ENCODE assay signal across 10 mouse cellular contexts in genomic region chr10:80321670-80322581, GRCm38 (mm10). TPM values are rescaled to one million over a fixed set of nuclear protein-coding genes. Genes with fewer than 3 reads are reported as not detected.
DNase-seq lines count a peak whose midpoint lies in the region; ATAC-seq and TF ChIP-seq lines count a peak whose summit lies in the region.
"Had no signal": no experiment of that assay in that cellular context is flagged by ENCODE, and none has a peak within 500 bp of the region (broad histone marks: within the 10 kb centered on the region; RNA-seq: fewer than 3 reads in every experiment).

No protein-coding gene starts in this region.

- H3K9ac ChIP-seq in kidney, embryonic 16.5 days (replicated peaks; ENCODE audit: low read length) = no peak overlapping the region
- H3K9ac ChIP-seq in intestine, embryonic 15.5 days = peak overlapping the region; percentile 51
- H3K9ac ChIP-seq in midbrain, postnatal 0 days (replicated peaks; ENCODE audit: low read length, poor library complexity, severe bottlenecking) = no peak overlapping the region

- no peak overlapping the region for H3K27ac ChIP-seq in kidney, embryonic 16.5 days (ENCODE audit: low read length)
- no peak overlapping the region for H3K27ac ChIP-seq in intestine, embryonic 15.5 days
- H3K27ac ChIP-seq in midbrain, postnatal 0 days (ENCODE audit: low read depth, low read length) = no peak overlapping the region

- H3K27me3 ChIP-seq in kidney, embryonic 16.5 days (ENCODE audit: insufficient read depth, low read length) = peaks cover 7% of the 10 kb centered on the region; the same call in 1 of the 2 replicates
- H3K27me3 ChIP-seq in intestine, embryonic 15.5 days (replicated peaks) = peaks cover 3% of the 10 kb centered on the region; the same call in 1 of the 2 replicates
- no peaks in the 10 kb centered on the region for H3K27me3 ChIP-seq in midbrain, postnatal 0 days (ENCODE audit: insufficient read depth, low read length)

- peak overlapping the region; percentile 98 for H3K4me2 ChIP-seq in kidney, embryonic 16.5 days (replicated peaks; ENCODE audit: low read depth, low read length)
- H3K4me2 ChIP-seq in intestine, embryonic 15.5 days (replicated peaks) = peak overlapping the region; percentile 97
- peak overlapping the region; percentile 90; the same call in 1 of the 2 replicates for H3K4me2 ChIP-seq in midbrain, postnatal 0 days (ENCODE audit: low read depth, low read length, poor library complexity, severe bottlenecking)

- H3K36me3 ChIP-seq in kidney, embryonic 16.5 days (ENCODE audit: insufficient read depth, low read length) = 0 out of 2 replicates have a peak, but pooled peaks cover 4% of the 10 kb centered on the region
- peaks cover 10% of the 10 kb centered on the region; the same call in 1 of the 2 replicates for H3K36me3 ChIP-seq in intestine, embryonic 15.5 days
- peaks cover 12% of the 10 kb centered on the region for H3K36me3 ChIP-seq in midbrain, postnatal 0 days (ENCODE audit: insufficient read depth, low read length)

- no peaks in the 10 kb centered on the region for H3K9me3 ChIP-seq in kidney, embryonic 16.5 days (ENCODE audit: low read length)
- H3K9me3 ChIP-seq in intestine, embryonic 15.5 days = no peaks in the 10 kb centered on the region
- H3K9me3 ChIP-seq in midbrain, postnatal 0 days (ENCODE audit: low read length) = no peaks in the 10 kb centered on the region

- 91% methylated on average over 21 of the region's 21 CpGs for WGBS in kidney, embryonic 16.5 days
- 89% methylated on average over 21 of the region's 21 CpGs for WGBS in intestine, embryonic 15.5 days
- 92% methylated on average over 21 of the region's 21 CpGs for WGBS in midbrain, postnatal 0 days

- DNase-seq in cerebellum, adult 8-10 months = peak; percentile 46
- DNase-seq in cerebellum, adult 11 months = no peak
- no peak for DNase-seq in kidney, postnatal 10 days
- no peak for DNase-seq in midbrain, postnatal 0 days (ENCODE audit: low spot score)
- no peak for DNase-seq in urinary bladder, postnatal 10 days (ENCODE audit: low spot score)
- DNase-seq: right cerebral cortex, adult 18-20 months had no signal

- H3K4me1 ChIP-seq in kidney, embryonic 16.5 days (ENCODE audit: insufficient read depth, low read length) = peaks cover 25% of the 10 kb centered on the region
- peaks cover 45% of the 10 kb centered on the region for H3K4me1 ChIP-seq in intestine, embryonic 15.5 days (replicated peaks)
- peaks cover 7% of the 10 kb centered on the region for H3K4me1 ChIP-seq in midbrain, postnatal 0 days (ENCODE audit: insufficient read depth, low read length)

- peak overlapping the region; percentile 67; the same call in 1 of the 2 replicates for H3K4me3 ChIP-seq in kidney, embryonic 16.5 days (ENCODE audit: low read length)
- peak overlapping the region; percentile 68; the same call in 1 of the 2 replicates for H3K4me3 ChIP-seq in intestine, embryonic 15.5 days (replicated peaks)
- H3K4me3 ChIP-seq in midbrain, postnatal 0 days (ENCODE audit: low read depth, low read length) = no peak overlapping the region

- ATAC-seq in kidney, embryonic 16.5 days (ENCODE audit: low FRiP score, low TSS enrichment) = no peak
- no peak for ATAC-seq in intestine, embryonic 15.5 days
- ATAC-seq in midbrain, postnatal 0 days (ENCODE audit: low FRiP score) = no peak
- ATAC-seq in CD4-positive, CD25-positive, alpha-beta regulatory T cell, adult 4 months = no peak

- TF ChIP-seq CTCF in midbrain, postnatal 0 days (IDR thresholded peaks at IDR 0.05) = no peak

RNA-seq across cellular contexts. Expression of gene 2310011J03Rik, which starts 1.6 kb away (rescaled TPM):
- 52.9 and 54.8 TPM in 2 replicates for polyA plus RNA-seq in kidney, embryonic 16.5 days (2015; fragmentation: Nextera tagmentation; extraction: Ambion mirVana)
- polyA plus RNA-seq in intestine, embryonic 15.5 days (2015; fragmentation: Nextera tagmentation; extraction: Ambion mirVana) = 51.4 and 51.5 TPM in 2 replicates
- total RNA-seq in midbrain, postnatal 0 days (2014; rRNA removed) = 15.6 and 23.1 TPM in 2 replicates
- polyA plus RNA-seq in midbrain, postnatal 0 days (2015; fragmentation: Nextera tagmentation; extraction: Ambion mirVana) = 26.5 and 29.6 TPM in 2 replicates
- 10 to 100 TPM; 47.1 to 59.9 TPM for polyA plus RNA-seq in CD4-positive, CD25-positive, alpha-beta regulatory T cell, adult 4 months (2017; shearing (Covaris generic))

RNA-seq across cellular contexts. Expression of gene Pcsk4, which starts 7.4 kb away (rescaled TPM):
- 8.6 and 8.8 TPM in 2 replicates for polyA plus RNA-seq in kidney, embryonic 16.5 days (2015; fragmentation: Nextera tagmentation; extraction: Ambion mirVana)
- polyA plus RNA-seq in intestine, embryonic 15.5 days (2015; fragmentation: Nextera tagmentation; extraction: Ambion mirVana) = 8.1 and 8.8 TPM in 2 replicates
- 5.2 and 7.5 TPM in 2 replicates for total RNA-seq in midbrain, postnatal 0 days (2014; rRNA removed)
- polyA plus RNA-seq in midbrain, postnatal 0 days (2015; fragmentation: Nextera tagmentation; extraction: Ambion mirVana) = 12.6 and 14.6 TPM in 2 replicates
- polyA plus RNA-seq in CD4-positive, CD25-positive, alpha-beta regulatory T cell, adult 4 months (2017; shearing (Covaris generic)) = 10 to 100 TPM; 11.9 to 12.3 TPM

RNA-seq across cellular contexts. Expression of gene Reep6, which starts 7.8 kb away (rescaled TPM):
- 11.0 and 11.5 TPM in 2 replicates for polyA plus RNA-seq in kidney, embryonic 16.5 days (2015; fragmentation: Nextera tagmentation; extraction: Ambion mirVana)
- 132 and 159 TPM in 2 replicates for polyA plus RNA-seq in intestine, embryonic 15.5 days (2015; fragmentation: Nextera tagmentation; extraction: Ambion mirVana)
- 3.8 and 5.3 TPM in 2 replicates for total RNA-seq in midbrain, postnatal 0 days (2014; rRNA removed)
- polyA plus RNA-seq in midbrain, postnatal 0 days (2015; fragmentation: Nextera tagmentation; extraction: Ambion mirVana) = 7.0 and 7.8 TPM in 2 replicates
- polyA plus RNA-seq in CD4-positive, CD25-positive, alpha-beta regulatory T cell, adult 4 months (2017; shearing (Covaris generic)) = under 1 TPM in 1 of 2 experiments, not detected in 1; 0.51 TPM

RNA-seq across cellular contexts. Expression of gene Apc2, which starts 26.1 kb away (rescaled TPM):
- 1.6 and 1.9 TPM in 2 replicates for polyA plus RNA-seq in kidney, embryonic 16.5 days (2015; fragmentation: Nextera tagmentation; extraction: Ambion mirVana)
- 4.9 and 6.5 TPM in 2 replicates for polyA plus RNA-seq in intestine, embryonic 15.5 days (2015; fragmentation: Nextera tagmentation; extraction: Ambion mirVana)
- total RNA-seq in midbrain, postnatal 0 days (2014; rRNA removed) = 370 and 395 TPM in 2 replicates
- polyA plus RNA-seq in midbrain, postnatal 0 days (2015; fragmentation: Nextera tagmentation; extraction: Ambion mirVana) = 95.3 and 110 TPM in 2 replicates
- under 1 TPM in 1 of 2 experiments, not detected in 1; 0.16 TPM for polyA plus RNA-seq in CD4-positive, CD25-positive, alpha-beta regulatory T cell, adult 4 months (2017; shearing (Covaris generic))
- total RNA-seq: granulocyte monocyte progenitor cell, adult 5-6 weeks had no signal

RNA-seq across cellular contexts. Expression of gene Adamtsl5, which starts 26.3 kb away (rescaled TPM):
- polyA plus RNA-seq in kidney, embryonic 16.5 days (2015; fragmentation: Nextera tagmentation; extraction: Ambion mirVana) = 4.8 and 5.4 TPM in 2 replicates
- polyA plus RNA-seq in intestine, embryonic 15.5 days (2015; fragmentation: Nextera tagmentation; extraction: Ambion mirVana) = 19.3 and 20.4 TPM in 2 replicates
- 0.71 and 0.77 TPM in 2 replicates for total RNA-seq in midbrain, postnatal 0 days (2014; rRNA removed)
- polyA plus RNA-seq in midbrain, postnatal 0 days (2015; fragmentation: Nextera tagmentation; extraction: Ambion mirVana) = 0.62 and 0.71 TPM in 2 replicates
- not detected for polyA plus RNA-seq in CD4-positive, CD25-positive, alpha-beta regulatory T cell, adult 4 months (2017; shearing (Covaris generic))
- total RNA-seq: granulocyte monocyte progenitor cell, adult 5-6 weeks had no signal

Comparison
In these comparisons a context has a peak if more than half of its experiments do, and no peak if none do; other contexts are left out.
1. RNA of gene Reep6, which starts 7.8 kb away (polyA plus RNA-seq): 132 to 159 TPM in intestine, embryonic 15.5 days; 11.0 to 11.5 TPM in kidney, embryonic 16.5 days, 7.0 to 7.8 TPM in midbrain, postnatal 0 days and 0.51 TPM in CD4-positive, CD25-positive, alpha-beta regulatory T cell, adult 4 months; every median in the first group is over 10 times any median in the second.
2. Peak in every context shown above with its lines, with median percentiles within 50 percentile points of each other: H3K4me2 ChIP-seq.